Mouse (Mus musculus) hindbrain, embryonic 10.5 days (tissue): ENCODE results near the gene Tyro3. TPM values are rescaled to one million over a fixed set of nuclear protein-coding genes. Genes with fewer than 3 reads are reported as not detected.

Experiments used
- DNase-seq: peaks from one replicate; pipeline ENCODE4 v3.0.0-alpha.2; 2017; ENCODE audit warnings: low spot score
- H3K27ac ChIP-seq: fragments of 300-500 bp; sonication (generic); 2 replicates; pipeline ENCODE4 v1.5.1; 2016; ENCODE audit warnings: mild to moderate bottlenecking, moderate library complexity
- H3K27me3 ChIP-seq: fragments of 300-500 bp; sonication (generic); 2 replicates; pipeline ENCODE4 v1.6.1; 2016; ENCODE audit warnings: mild to moderate bottlenecking; ENCODE audit not compliant: poor library complexity, insufficient read depth, severe bottlenecking
- H3K36me3 ChIP-seq: fragments of 300-500 bp; sonication (generic); 2 replicates; pipeline ENCODE4 v1.6.1; 2016; ENCODE audit warnings: mild to moderate bottlenecking, moderate library complexity
- H3K4me1 ChIP-seq: fragments of 300-500 bp; sonication (generic); replicated peaks from 2 replicates; pipeline ENCODE4 v1.6.1; 2016; ENCODE audit warnings: mild to moderate bottlenecking
- H3K4me3 ChIP-seq: fragments of 300-500 bp; sonication (generic); 2 replicates; pipeline ENCODE4 v1.5.1; 2016; ENCODE audit warnings: mild to moderate bottlenecking, moderate library complexity
- H3K9me3 ChIP-seq: fragments of 300-500 bp; sonication (generic); 2 replicates; pipeline ENCODE4 v1.6.1; 2016; ENCODE audit warnings: mild to moderate bottlenecking, moderate library complexity
- WGBS: fragments of 180-500 bp; shearing (Covaris S2); methylation state at CpG from one replicate; pipeline ENCODE4 v1.1.7; 2016; 5-methylcytosine and 5-hydroxymethylcytosine counted together
- polyA plus RNA-seq: library from polyadenylated mRNA; unstranded; fragments of >200 nt; fragmentation: Nextera tagmentation; extraction: Ambion mirVana; gene quantifications from 2 replicates; pipeline ENCODE4 v1.2.1, GENCODE M21; 2016

Gene Tyro3
- polyA plus RNA-seq, 1 experiment from 2014 or later, result 21.5 TPM

DNA sequence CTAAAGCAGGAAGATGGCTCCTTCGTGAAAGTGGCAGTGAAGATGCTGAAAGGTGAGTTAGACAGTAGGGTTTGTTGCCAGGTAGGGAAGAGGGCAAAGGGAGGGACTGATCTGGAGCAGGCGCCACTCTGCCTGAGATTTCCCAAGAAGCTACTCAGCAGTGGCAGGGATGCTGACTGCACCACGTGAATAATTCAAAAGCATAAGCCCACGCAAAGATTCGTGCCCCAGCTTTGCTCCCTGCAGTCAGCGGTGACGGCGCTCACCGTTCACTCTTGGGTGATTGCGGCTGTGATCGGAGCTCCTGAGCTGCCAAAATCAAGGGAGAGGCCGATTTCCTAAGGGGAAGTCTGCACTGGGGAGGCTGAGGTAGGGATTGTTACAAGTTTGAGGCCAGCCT lies 13.4 kb downstream of the Tyro3 start:
- peaks cover 30% of the 10 kb centered on the region for H3K4me1 ChIP-seq
- peaks cover 94% of the 10 kb centered on the region for H3K36me3 ChIP-seq
- 80% methylated on average over 12 of the region's 12 CpGs for WGBS

GRCm38 (mm10) chr2:119811490-119812146 lies 14.1 kb downstream of the Tyro3 start:
- Histone ChIP-seq H3K36me3 (peaks cover 93% of the 10 kb centered on the region), H3K27ac (no peak overlapping the region), H3K4me3 (no peak overlapping the region), H3K4me1 (peaks cover 25% of the 10 kb centered on the region), H3K9me3 (no peaks in the 10 kb centered on the region), H3K27me3 (no peaks in the 10 kb centered on the region)
- 84% methylated on average over 14 of the region's 14 CpGs for WGBS
- DNase-seq, result no peak

More for the DNA sequence above, 13.4 kb downstream of the Tyro3 start:
- Histone ChIP-seq H3K4me3 (no peak overlapping the region), H3K9me3 (no peaks in the 10 kb centered on the region), H3K27ac (no peak overlapping the region), H3K27me3 (no peaks in the 10 kb centered on the region)
- DNase-seq, result no peak

DNA sequence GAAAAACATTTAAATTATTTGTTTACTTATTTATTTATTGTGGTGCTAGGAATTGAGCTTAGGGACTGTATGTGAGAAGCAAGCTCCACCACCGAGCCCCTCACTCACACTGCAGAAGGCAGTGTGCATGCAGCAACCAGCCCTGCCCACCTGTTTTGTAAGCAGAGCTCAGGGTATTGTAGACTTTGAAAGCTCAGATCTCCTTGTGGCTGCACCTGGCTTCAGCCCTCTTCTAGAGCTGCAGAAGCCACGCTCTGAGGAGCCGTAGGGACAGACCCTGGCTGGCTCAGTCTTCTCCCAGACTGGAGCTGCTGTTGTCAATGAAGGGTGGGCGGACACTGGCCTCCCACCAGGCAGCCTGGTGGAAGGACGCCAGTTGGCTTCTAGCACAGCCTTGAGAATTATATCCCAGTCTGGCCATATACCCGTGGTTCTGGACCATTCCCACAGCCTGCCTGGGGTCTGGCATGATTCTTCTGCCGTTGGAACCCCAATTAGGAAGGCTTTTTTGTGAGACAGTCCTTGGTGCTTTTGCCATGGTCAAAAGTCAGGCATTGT lies 16.9 kb downstream of the Tyro3 start:
- Histone ChIP-seq H3K4me1 (no peaks in the 10 kb centered on the region), H3K27ac (no peak overlapping the region), H3K4me3 (no peak overlapping the region), H3K27me3 (no peaks in the 10 kb centered on the region), H3K9me3 (no peaks in the 10 kb centered on the region), H3K36me3 (peaks cover 81% of the 10 kb centered on the region)
- no peak for DNase-seq
- 74% methylated on average over 7 of the region's 7 CpGs for WGBS

DNA sequence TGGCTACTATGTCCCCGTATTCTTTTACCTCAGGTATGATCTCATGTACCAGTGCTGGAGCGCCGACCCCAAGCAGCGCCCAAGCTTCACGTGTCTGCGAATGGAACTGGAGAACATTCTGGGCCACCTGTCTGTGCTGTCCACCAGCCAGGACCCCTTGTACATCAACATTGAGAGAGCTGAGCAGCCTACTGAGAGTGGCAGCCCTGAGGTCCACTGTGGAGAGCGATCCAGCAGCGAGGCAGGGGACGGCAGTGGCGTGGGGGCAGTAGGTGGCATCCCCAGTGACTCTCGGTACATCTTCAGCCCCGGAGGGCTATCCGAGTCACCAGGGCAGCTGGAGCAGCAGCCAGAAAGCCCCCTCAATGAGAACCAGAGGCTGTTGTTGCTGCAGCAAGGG lies 19.1 kb downstream of the Tyro3 start:
- 93% methylated on average over 13 of the region's 13 CpGs for WGBS

GRCm38 (mm10) chr2:119817047-119817446 lies 19.5 kb downstream of the Tyro3 start:
- no peak for DNase-seq
- no peak overlapping the region for H3K27ac ChIP-seq
- H3K27me3 ChIP-seq, result no peaks in the 10 kb centered on the region
- 85% methylated on average over 5 of the region's 5 CpGs for WGBS
- H3K4me1 ChIP-seq, result no peaks in the 10 kb centered on the region
- no peaks in the 10 kb centered on the region for H3K9me3 ChIP-seq
- no peak overlapping the region for H3K4me3 ChIP-seq
- H3K36me3 ChIP-seq, result peaks cover 55% of the 10 kb centered on the region

More for the DNA sequence above, 19.1 kb downstream of the Tyro3 start:
- Histone ChIP-seq H3K9me3 (no peaks in the 10 kb centered on the region), H3K4me1 (no peaks in the 10 kb centered on the region), H3K4me3 (no peak overlapping the region), H3K27me3 (no peaks in the 10 kb centered on the region), H3K27ac (no peak overlapping the region), H3K36me3 (peaks cover 60% of the 10 kb centered on the region)
- DNase-seq, result no peak

GRCm38 (mm10) chr2:119818668-119819272 lies 21.2 kb downstream of the Tyro3 start:
- H3K27me3 ChIP-seq, result no peaks in the 10 kb centered on the region
- H3K9me3 ChIP-seq, result no peaks in the 10 kb centered on the region
- no peak for DNase-seq
- no peaks in the 10 kb centered on the region for H3K4me1 ChIP-seq
- H3K4me3 ChIP-seq, result no peak overlapping the region
- no peak overlapping the region for H3K27ac ChIP-seq
- 68% methylated on average over 9 of the region's 9 CpGs for WGBS
- peaks cover 38% of the 10 kb centered on the region for H3K36me3 ChIP-seq

DNA sequence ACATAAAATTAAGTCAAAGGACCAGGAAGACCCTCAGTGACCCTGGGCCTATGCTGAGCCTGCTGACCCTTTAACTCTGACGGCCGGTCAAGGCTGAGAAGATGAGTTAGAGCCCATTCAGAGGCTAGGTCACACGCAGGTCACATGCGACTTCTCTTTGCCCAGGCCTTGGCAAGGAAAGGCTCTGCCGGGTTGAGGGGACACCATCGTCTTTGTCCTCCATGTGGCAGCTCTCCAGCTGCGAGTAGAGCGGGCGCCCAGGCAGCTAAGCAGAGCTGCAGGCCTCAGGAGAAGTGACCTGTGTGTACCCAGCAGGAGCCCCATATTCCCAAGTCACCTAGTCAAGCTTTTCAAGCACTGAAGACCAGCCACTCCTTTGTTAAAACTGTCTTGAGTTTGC lies 23.6 kb downstream of the Tyro3 start:
- no peak for DNase-seq
- 90% methylated on average over 9 of the region's 9 CpGs for WGBS
- Histone ChIP-seq H3K36me3 (peaks cover 18% of the 10 kb centered on the region), H3K27ac (no peak overlapping the region), H3K4me3 (no peak overlapping the region), H3K4me1 (no peaks in the 10 kb centered on the region), H3K9me3 (no peaks in the 10 kb centered on the region), H3K27me3 (no peaks in the 10 kb centered on the region)

DNA sequence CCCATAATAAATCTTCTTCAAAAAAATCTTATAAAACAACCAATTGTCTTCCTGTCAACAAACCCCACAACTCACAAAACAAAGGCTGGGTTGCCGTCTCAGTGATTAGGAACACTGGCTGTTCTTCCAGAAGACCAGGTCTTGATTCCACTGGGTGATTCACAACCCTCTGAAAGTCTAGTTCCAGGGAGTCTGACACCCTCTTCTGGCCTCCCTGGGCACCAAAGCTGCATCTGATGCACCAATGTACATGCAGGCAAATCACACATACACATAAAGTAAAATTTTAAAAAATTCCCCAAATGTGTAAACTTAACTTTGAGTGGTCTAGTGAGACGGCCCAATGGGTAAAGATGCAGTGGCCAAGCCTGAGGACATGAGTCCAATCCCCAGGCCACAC lies 33.0 kb downstream of the Tyro3 start:
- DNase-seq, result no peak
- WGBS, result 86% methylated on average over 2 of the region's 2 CpGs
- H3K4me1 ChIP-seq, result no peaks in the 10 kb centered on the region

DNA sequence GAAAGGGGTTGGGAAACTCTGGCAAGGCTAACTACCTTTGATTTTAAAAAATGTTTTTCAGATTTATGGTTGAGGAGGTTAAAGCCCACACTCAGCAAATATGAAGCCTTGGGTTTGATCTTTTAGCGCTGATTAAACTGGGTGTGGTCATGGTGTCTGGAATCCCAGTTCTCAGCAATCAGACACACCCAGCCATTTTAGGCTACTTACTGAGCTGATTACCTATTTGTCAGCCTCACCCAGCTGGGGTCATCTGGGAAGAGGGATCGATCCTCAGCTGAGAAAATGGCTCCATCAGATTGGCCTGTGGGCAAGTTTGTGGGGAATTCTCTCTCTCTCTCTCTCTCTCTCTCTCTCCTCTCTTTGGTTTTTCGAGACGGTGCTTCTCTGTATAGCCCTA lies 36.7 kb downstream of the Tyro3 start:
- no peak overlapping the region for H3K4me3 ChIP-seq
- 87% methylated on average over 4 of the region's 4 CpGs for WGBS

More for the DNA sequence above, 33.0 kb downstream of the Tyro3 start:
- Histone ChIP-seq H3K4me3 (no peak overlapping the region), H3K27me3 (no peaks in the 10 kb centered on the region), H3K9me3 (no peaks in the 10 kb centered on the region), H3K36me3 (no peaks in the 10 kb centered on the region), H3K27ac (no peak overlapping the region)

DNA sequence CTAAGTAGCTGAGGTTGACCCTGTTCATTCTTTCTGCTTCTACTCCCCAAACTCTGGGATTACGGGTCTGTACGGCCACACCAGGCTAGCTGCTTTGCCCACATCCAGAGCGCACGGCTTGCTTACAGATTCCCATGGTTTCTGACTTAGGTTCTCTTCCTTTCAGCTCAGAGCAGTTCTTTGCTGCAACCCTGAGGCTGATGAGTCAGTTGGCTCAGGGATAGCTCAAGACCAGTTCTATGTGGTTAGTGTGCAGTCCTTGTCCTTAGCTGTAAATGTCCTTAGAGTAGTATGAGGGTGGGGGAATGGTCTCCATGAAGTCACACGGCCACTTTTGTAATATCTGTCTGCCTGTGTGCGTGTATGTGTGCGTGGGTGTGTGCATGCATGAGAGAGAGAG lies 40.1 kb downstream of the Tyro3 start:
- no peak overlapping the region for H3K4me3 ChIP-seq
- WGBS, result 89% methylated on average over 7 of the region's 7 CpGs
- H3K36me3 ChIP-seq, result no peaks in the 10 kb centered on the region
- no peaks in the 10 kb centered on the region for H3K9me3 ChIP-seq
- no peaks in the 10 kb centered on the region for H3K27me3 ChIP-seq
- H3K27ac ChIP-seq, result no peak overlapping the region
- DNase-seq, result no peak
- no peaks in the 10 kb centered on the region for H3K4me1 ChIP-seq

More for the DNA sequence above, 36.7 kb downstream of the Tyro3 start:
- Histone ChIP-seq H3K27ac (no peak overlapping the region), H3K36me3 (no peaks in the 10 kb centered on the region), H3K9me3 (no peaks in the 10 kb centered on the region), H3K4me1 (no peaks in the 10 kb centered on the region), H3K27me3 (no peaks in the 10 kb centered on the region)
- no peak for DNase-seq

DNA sequence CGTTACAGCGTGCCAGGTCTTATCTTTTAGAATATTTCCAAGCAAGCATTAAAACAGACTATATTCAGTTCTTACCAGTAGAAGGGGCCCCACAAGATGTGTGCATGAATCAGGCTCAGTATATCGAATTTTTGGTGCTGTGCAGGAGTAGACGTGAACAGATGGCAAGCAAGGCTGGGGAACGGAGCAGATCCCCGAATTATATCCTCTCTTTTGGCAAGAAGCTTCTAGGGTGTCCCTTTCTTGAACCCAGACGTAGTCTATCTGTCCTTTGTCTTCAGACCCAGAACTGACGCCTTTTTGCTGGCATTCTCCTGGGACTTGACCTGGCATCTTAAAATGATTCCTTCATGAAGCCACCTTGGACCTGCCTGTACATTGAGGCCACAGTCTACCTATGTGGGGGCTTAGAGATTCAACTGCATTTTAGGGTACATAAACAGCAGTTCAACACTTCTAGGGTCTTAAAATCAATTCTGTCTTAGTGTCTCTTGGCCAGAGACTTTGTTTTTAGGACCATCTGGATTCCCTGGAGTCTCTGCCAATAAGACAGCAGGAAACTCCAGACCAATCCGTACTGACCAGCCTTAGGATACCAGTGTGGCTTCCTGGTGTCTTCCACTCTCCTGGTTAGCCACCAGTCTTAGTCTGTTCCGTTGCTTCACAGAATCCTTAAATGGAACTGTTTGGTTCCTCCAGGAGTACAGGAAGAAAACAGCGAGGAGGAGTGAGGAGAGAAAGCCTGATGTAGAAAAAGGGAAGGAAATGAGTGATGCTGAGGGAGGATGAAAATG lies 41.0 kb downstream of the Tyro3 start:
- no peak overlapping the region for H3K4me3 ChIP-seq
- H3K9me3 ChIP-seq, result no peaks in the 10 kb centered on the region
- 84% methylated on average over 11 of the region's 11 CpGs for WGBS
- no peaks in the 10 kb centered on the region for H3K27me3 ChIP-seq
- H3K4me1 ChIP-seq, result no peaks in the 10 kb centered on the region
- H3K36me3 ChIP-seq, result no peaks in the 10 kb centered on the region
- H3K27ac ChIP-seq, result no peak overlapping the region
- no peak for DNase-seq

DNA sequence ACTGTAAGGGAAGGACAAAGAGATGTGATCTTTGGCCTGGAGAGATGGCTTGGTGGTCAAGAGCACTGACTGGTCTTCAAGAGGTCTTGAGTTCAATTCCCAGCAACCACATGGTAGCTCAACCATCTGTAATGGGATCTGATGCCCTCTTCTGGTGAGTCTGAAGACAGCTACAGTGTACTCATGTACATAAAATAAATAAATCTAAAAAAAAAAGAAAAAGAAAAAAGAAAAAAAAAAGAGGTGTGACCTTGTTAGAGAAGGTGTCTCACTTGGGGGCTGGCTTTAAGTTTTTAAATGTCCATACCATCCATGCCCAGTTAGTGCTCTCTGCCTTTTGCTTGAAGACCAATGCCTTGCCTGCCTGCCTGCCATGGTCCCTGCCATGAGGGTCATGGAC lies 42.5 kb downstream of the Tyro3 start:
- H3K27me3 ChIP-seq, result no peaks in the 10 kb centered on the region
- no peak overlapping the region for H3K27ac ChIP-seq
- no peak for DNase-seq
- no peaks in the 10 kb centered on the region for H3K9me3 ChIP-seq
- H3K4me3 ChIP-seq, result no peak overlapping the region
- H3K4me1 ChIP-seq, result no peaks in the 10 kb centered on the region
- H3K36me3 ChIP-seq, result no peaks in the 10 kb centered on the region

- Histone ChIP-seq H3K36me3 (no peaks in the 10 kb centered on the region), H3K4me1 (no peaks in the 10 kb centered on the region), H3K27me3 (no peaks in the 10 kb centered on the region), H3K27ac (no peak overlapping the region), H3K9me3 (no peaks in the 10 kb centered on the region), H3K4me3 (no peak overlapping the region)
- DNase-seq, result no peak
- whole genome bisulfite sequencing, result 78% methylated on average over 6 of the region's 6 CpGs
Observed at GRCm38 (mm10) chr2:119842000-119842399, 44.5 kb downstream of the Tyro3 start.
